Mouse (Mus musculus) gastrocnemius, postnatal 36 days (tissue): ENCODE results near the gene Eps15l1. TPM values are rescaled to one million over a fixed set of nuclear protein-coding genes. Genes with fewer than 3 reads are reported as not detected.

Experiments used
- DNase-seq, 2 experiments: peaks; one replicate each; pipeline ENCODE4 v3.0.0; 2022
- intact Hi-C: fragments of 180-260 bp; cut with DNase I; formaldehyde crosslinking; loops from one replicate; pipeline ENCODE4 v1.15.1; 2025
- long read RNA-seq, 2 experiments: library from polyadenylated mRNA; stranded (forward); transcript quantifications; one replicate each; pipeline ENCODE4 v2.0.0; 2021
- total RNA-seq, 2 experiments: library from RNA; stranded (reverse); gene quantifications; 2 replicates each; pipeline ENCODE4 v1.2.3; 2021

The Eps15l1 gene
- 10 to 100 TPM; 23.2 to 24.6 TPM for total RNA-seq
- long read RNA-seq, experiment 1, partial matches to known transcripts, result 3 of 16 reads
- long read RNA-seq, experiment 1, other reads (novel, unspliced or antisense), result 9 of 16 reads
- long read RNA-seq, experiment 2, partial matches to known transcripts, result 1 of 11 reads
- long read RNA-seq, experiment 2, other reads (novel, unspliced or antisense), result 8 of 11 reads

- intact Hi-C loops, result no loop called here
- peak; percentile 97 to 98 for DNase-seq
Measured at GRCm38 (mm10) chr8:72421362-72422335, at the start of gene Eps15l1. Gene Eps15l1 (minus strand): TSS chr8:72421460.

GRCm38 (mm10) chr8:72470684-72471083 is 49.4 kb upstream of the Eps15l1 start:
- intact Hi-C loops, result no loop called here
- DNase-seq, result no peak

GRCm38 (mm10) chr8:72469984-72470383 is 48.7 kb upstream of the Eps15l1 start:
- intact Hi-C loops, result no loop called here
- DNase-seq, result no peak

- intact Hi-C loops, result no loop called here
- no peak for DNase-seq
Measured at GRCm38 (mm10) chr8:72469243-72469642, 48.0 kb upstream of the Eps15l1 start.

GRCm38 (mm10) chr8:72464211-72464610 is 43.0 kb upstream of the Eps15l1 start:
- intact Hi-C loops, result no loop called here
- DNase-seq, result no peak

GRCm38 (mm10) chr8:72459881-72460533 is 38.7 kb upstream of the Eps15l1 start:
- intact Hi-C loops, result no loop called here
- DNase-seq, result no peak

- intact Hi-C loops, result no loop called here
- DNase-seq, result no peak
Measured at GRCm38 (mm10) chr8:72458457-72458856, 37.2 kb upstream of the Eps15l1 start.

GRCm38 (mm10) chr8:72457806-72458205 is 36.5 kb upstream of the Eps15l1 start:
- no peak for DNase-seq
- intact Hi-C loops, result no loop called here

- intact Hi-C loops, result no loop called here
- DNase-seq, result no peak
Measured at GRCm38 (mm10) chr8:72455317-72455716, 34.1 kb upstream of the Eps15l1 start.

- intact Hi-C loops, result no loop called here
- DNase-seq, result no peak
Measured at GRCm38 (mm10) chr8:72453904-72454303, 32.6 kb upstream of the Eps15l1 start.

- DNase-seq, result no peak
- intact Hi-C loops, result no loop called here
Measured at GRCm38 (mm10) chr8:72451516-72451915, 30.3 kb upstream of the Eps15l1 start.

GRCm38 (mm10) chr8:72445071-72445470 is 23.8 kb upstream of the Eps15l1 start:
- intact Hi-C loops, result no loop called here
- no peak for DNase-seq

- intact Hi-C loops, result no loop called here
Measured at GRCm38 (mm10) chr8:72443994-72444350, 22.7 kb upstream of the Eps15l1 start.

GRCm38 (mm10) chr8:72443338-72443993 is 22.2 kb upstream of the Eps15l1 start, which contains the start of the genes Calr3 and 1700030K09Rik:
Gene Calr3 (minus strand): TSS chr8:72443870.
Gene 1700030K09Rik (plus strand): TSS chr8:72443880.
- intact Hi-C loops, result no loop called here
- DNase-seq, result peak; percentile 95 to 97

More at GRCm38 (mm10) chr8:72443994-72444350, 22.7 kb upstream of the Eps15l1 start:
- no peak for DNase-seq

- intact Hi-C loops, result no loop called here
Measured at GRCm38 (mm10) chr8:72438248-72439015, 17.2 kb upstream of the Eps15l1 start.

GRCm38 (mm10) chr8:72434952-72435351 is 13.7 kb upstream of the Eps15l1 start:
- DNase-seq, result peak in 1 of 2 experiments; percentile 25
- intact Hi-C loops, result no loop called here

More at GRCm38 (mm10) chr8:72438248-72439015, 17.2 kb upstream of the Eps15l1 start:
- DNase-seq, result no peak

- DNase-seq, result peak in 1 of 2 experiments; percentile 11
- intact Hi-C loops, result no loop called here
Measured at GRCm38 (mm10) chr8:72429676-72430075, 8.4 kb upstream of the Eps15l1 start.

- no peak for DNase-seq
- intact Hi-C loops, result no loop called here
Measured at GRCm38 (mm10) chr8:72422926-72423325, 1.7 kb upstream of the Eps15l1 start.

- DNase-seq, result peak in 1 of 2 experiments; percentile 17
- intact Hi-C loops, result no loop called here
Measured at GRCm38 (mm10) chr8:72420571-72421361, 494 bp downstream of the Eps15l1 start.
